Mouse (Mus musculus) MEL (cell line): ENCODE results near the gene Dcun1d4. TPM values are rescaled to one million over a fixed set of nuclear protein-coding genes. Genes with fewer than 3 reads are reported as not detected.

Source experiments
- polyA plus RNA-seq, 2 experiments: library from polyadenylated mRNA; stranded (reverse) in 1 of 2; unstranded in 1 of 2; fragments of >175 nt in 1 of 2; fragments of >200 nt in 1 of 2; gene quantifications; 2 replicates each; pipeline versions ENCODE4 v1.2.1 to v1.2.4; 2012; ENCODE audit warnings: low replicate concordance in 2 of 2, low read depth in 1 of 2; ENCODE audit not compliant: insufficient read length in 2 of 2, insufficient read depth in 1 of 2, missing spikeins in 1 of 2
- total RNA-seq: library from RNA; depleted of rRNA; stranded (reverse); fragments of 300-350 nt; gene quantifications from 2 replicates; pipeline ENCODE4 v1.2.3, GENCODE M21; 2012; rRNA removed

The Dcun1d4 gene
- total and polyA plus RNA-seq, 3 experiments, result 7.6 to 10.0 TPM; not detected in 1

Other genes with a start within 250 kb of the Dcun1d4 start
- gene Fryl, start 224.4 kb upstream of the Dcun1d4 start, total RNA-seq, result 18.8 and 21.5 TPM in 2 replicates
- 100 to 1,000 TPM in 1 of 2 experiments, 10 to 100 TPM in 1; 39.7 to 188 TPM for gene Fryl, start 224.4 kb upstream of the Dcun1d4 start, polyA plus RNA-seq
- 103 and 110 TPM in 2 replicates for gene Ociad1, start 188.2 kb upstream of the Dcun1d4 start, total RNA-seq
- 100 to 1,000 TPM in 1 of 2 experiments, not detected in 1; 221 TPM for gene Ociad1, start 188.2 kb upstream of the Dcun1d4 start, polyA plus RNA-seq
- gene Ociad2, start 140.0 kb upstream of the Dcun1d4 start, total RNA-seq, result 2.7 and 3.9 TPM in 2 replicates
- 10 to 100 TPM in 1 of 2 experiments, not detected in 1; 11.0 TPM for gene Ociad2, start 140.0 kb upstream of the Dcun1d4 start, polyA plus RNA-seq
- not detected in 2 replicates for gene Cwh43, start 74.9 kb upstream of the Dcun1d4 start, total RNA-seq
- gene Cwh43, start 74.9 kb upstream of the Dcun1d4 start, polyA plus RNA-seq, result not detected
- gene Lrrc66, start 151.5 kb downstream of the Dcun1d4 start, total RNA-seq, result 0.82 and 1.1 TPM in 2 replicates
- gene Lrrc66, start 151.5 kb downstream of the Dcun1d4 start, polyA plus RNA-seq, result 1 to 10 TPM in 1 of 2 experiments, not detected in 1; 1.1 TPM
- gene Sgcb, start 166.8 kb downstream of the Dcun1d4 start, total RNA-seq, result 3.6 and 4.1 TPM in 2 replicates
- 1 to 10 TPM in 1 of 2 experiments, not detected in 1; 8.4 TPM for gene Sgcb, start 166.8 kb downstream of the Dcun1d4 start, polyA plus RNA-seq
- not detected in 2 replicates for gene Spata18, start 170.4 kb downstream of the Dcun1d4 start, total RNA-seq
- gene Spata18, start 170.4 kb downstream of the Dcun1d4 start, polyA plus RNA-seq, result not detected